Mouse (Mus musculus): ENCODE results near the gene Homez. TPM values are rescaled to one million over a fixed set of nuclear protein-coding genes. Genes with fewer than 3 reads are reported as not detected.

Homez gene
- total RNA-seq (2021): 10 to 100 TPM; 20.6 to 21.9 TPM
- long read RNA-seq, experiment 1, full-length matches to known transcripts: 21 of 35 reads
- long read RNA-seq, experiment 1, partial matches to known transcripts: 0 of 35 reads
- long read RNA-seq, experiment 1, other reads (novel, unspliced or antisense): 14 of 35 reads
- long read RNA-seq, experiment 2, full-length matches to known transcripts: 14 of 19 reads
- long read RNA-seq, experiment 2, partial matches to known transcripts: 0 of 19 reads
- long read RNA-seq, experiment 2, other reads (novel, unspliced or antisense): 5 of 19 reads

DNA sequence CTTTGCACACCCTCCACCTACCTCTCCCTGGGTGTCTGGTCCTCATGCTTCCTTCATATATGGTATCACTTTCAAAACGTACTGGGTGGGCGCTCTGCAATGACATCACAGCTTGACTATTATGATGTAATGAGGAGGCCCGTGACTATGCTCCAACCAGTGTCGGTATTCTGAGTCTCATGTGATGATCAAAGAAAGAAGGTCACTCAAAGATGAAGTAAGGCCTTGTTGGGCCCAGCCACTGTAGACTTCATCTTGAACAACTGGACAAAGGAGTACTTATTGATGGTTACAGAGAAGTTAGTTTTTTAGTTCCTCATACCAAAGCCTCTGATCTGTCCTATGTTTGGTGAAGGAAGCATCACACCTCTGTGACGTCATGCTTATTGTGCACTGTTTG is at the start of gene Homez:
TSS of gene Homez (minus strand) at position 101 of the 400 bp plus-strand sequence.
- DNase-seq (ENCODE audit: low spot score in 2 of 2): no peak

DNA sequence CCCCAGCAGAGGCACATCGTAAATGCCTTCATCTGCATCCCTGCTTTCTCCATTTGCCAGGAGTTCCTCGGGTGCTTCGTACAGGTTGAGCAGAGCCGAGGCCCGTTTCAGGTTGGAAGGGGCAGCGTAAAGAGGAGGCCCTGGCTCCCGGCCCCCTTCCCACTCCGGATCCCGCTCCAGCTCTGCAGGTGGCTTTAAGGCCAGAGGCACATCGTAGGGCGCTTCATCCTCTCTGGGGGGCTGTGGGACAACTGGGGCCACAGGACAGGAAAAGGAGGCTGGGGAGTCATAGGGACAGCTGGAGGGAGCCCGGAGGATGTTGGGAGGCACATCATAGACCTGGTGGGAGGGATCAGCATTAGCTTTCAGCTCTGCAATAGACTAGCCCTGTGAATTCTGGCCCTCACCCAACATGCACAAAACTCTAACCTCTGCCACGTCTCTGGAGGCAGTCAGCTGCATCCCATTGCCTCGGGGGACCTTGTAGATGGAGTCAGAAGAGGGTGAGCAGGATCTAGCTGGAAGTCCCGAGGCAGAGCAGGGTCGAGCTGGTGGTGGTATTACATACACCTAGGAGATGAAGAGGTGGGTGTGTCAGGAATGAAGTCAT is 49.4 kb upstream of the Homez start:
- no peak for DNase-seq (ENCODE audit: low spot score in 2 of 2)

- no peak for DNase-seq (ENCODE audit: low spot score in 2 of 2)
Observed at GRCm38 (mm10) chr14:54913343-54913742, 42.6 kb upstream of the Homez start.

DNA sequence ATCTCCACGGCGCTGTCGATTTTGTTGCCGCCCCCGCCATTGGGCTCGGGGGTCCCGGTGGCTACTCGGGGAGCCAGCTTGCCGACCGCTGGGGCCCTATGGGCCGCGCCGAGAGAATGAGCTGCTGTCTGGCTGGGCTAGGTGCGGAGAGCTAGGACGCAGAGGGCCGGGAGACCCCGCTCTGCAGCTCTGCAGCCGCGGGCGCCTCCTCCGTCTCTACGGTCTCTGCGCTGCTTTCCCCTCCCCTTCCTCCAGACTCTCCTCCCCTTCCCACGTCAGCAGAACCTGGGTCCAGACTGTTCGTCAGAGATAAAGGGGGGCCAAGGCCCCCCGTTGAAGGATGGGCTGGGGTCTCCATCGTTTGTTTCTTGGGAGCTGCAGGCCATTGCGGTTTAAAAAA is 42.1 kb upstream of the Homez start, which contains the start of gene Slc22a17:
TSS of gene Slc22a17 (minus strand) at position 247 of the 400 bp plus-strand sequence.
- DNase-seq (ENCODE audit: low spot score in 2 of 2): peak; percentile 80 to 87

DNA sequence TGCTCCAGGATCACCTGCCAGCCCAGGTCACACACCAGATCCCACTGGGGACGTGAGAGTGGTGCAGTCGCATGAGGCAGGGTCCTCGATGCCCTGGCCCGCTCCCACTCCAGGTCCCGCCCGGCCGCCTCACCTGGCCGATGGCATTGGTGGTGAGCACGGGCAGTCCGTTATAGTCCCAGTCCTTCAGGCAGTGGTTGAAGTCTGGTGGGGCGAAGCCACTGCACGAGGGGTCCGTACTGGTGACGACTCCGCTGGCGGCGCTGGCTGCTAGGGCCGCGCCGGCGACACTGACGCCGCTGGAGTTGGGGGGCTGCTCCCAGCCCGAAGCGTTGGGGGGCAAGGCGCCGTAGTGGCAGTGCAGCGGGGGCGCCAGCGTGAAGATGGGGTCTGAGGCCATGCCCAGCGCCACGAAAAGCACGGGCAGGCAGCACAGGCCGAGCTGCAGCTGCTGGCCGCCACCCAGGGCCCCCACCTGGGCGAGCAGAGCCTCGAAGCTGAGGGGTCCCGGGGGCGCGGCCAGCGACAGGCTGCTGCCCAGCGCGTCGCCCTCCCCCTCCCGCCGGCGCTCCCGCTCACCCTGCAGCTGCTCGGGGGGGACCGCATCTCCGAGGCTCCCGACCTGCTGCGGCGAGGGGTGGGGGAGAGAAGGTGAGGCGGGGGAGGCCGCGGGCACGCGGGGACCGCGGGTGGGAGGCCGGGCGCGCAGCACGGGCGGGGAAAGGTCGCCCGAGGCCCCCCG is 41.5 kb upstream of the Homez start:
- peak in 1 of 2 experiments; percentile 29 for DNase-seq (ENCODE audit: low spot score in 2 of 2)

DNA sequence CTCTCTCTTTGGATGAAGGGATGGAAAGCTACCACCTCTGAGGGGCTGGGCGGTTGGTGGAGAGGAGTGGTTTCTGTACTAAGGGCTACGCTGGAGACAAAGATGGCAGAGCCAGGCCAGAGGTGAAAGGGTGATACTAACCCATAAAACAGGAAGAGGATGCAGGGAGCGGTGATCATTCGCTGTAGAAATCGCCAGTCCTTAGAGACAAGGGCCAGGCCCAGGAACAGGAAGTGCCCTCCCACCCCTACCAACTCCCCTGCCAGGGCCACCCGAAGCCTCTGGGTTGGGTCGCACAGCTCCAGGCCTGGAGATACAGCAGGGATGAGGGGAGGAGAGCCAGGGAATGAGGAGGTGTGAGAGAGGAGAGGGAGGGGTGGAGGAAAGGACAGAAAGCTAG is 37.9 kb upstream of the Homez start:
- no peak for DNase-seq (ENCODE audit: low spot score in 2 of 2)

DNA sequence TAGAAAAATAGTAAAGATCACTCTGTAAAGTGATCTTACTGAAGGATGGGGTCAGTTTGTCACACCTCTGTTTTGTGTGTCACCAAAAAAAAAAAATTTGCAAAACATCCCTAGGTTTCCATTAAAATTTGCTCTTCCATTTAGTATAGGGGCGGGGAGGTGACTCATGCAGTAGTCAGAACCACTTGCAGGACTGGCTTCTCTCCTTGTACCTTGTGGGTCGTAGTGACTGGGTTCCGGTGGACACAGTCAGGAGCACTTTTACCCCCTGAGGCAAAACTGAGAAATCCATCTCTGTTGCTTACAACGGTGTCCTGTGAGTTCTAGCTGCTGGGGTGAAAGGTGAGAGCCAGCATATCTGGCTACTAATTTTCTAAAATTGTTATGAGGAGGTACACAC is 32.9 kb upstream of the Homez start:
- DNase-seq (ENCODE audit: low spot score in 2 of 2): no peak

DNA sequence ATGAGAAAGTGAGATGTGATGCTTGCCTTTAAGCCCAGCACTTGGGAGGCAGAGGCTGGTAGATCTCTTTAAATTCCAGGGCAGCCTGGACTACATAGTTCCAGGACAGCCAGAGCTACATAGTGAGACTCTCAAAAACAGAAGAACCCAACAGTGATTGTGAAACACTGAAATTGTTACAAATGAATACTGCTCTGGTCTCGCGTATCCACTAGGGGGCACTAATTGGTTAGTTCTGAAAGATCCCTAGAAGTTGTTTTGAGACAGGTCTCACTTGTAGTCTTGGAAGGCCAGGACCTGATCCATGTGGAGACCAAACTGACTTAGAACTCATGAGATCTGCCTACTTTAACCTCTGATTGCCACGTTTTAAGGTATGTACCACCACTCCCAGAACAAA is 29.6 kb upstream of the Homez start:
- peak; percentile 66 to 81 for DNase-seq (ENCODE audit: low spot score in 2 of 2)

- DNase-seq (ENCODE audit: low spot score in 2 of 2): no peak
Observed at GRCm38 (mm10) chr14:54897445-54897844, 26.7 kb upstream of the Homez start.

GRCm38 (mm10) chr14:54894296-54895151 is 23.8 kb upstream of the Homez start:
- DNase-seq (ENCODE audit: low spot score in 2 of 2): peak; percentile 34 to 54

- DNase-seq (ENCODE audit: low spot score in 2 of 2): peak; percentile 94 to 98
Observed at GRCm38 (mm10) chr14:54893651-54894181, 23.0 kb upstream of the Homez start.

- no peak for DNase-seq (ENCODE audit: low spot score in 2 of 2)
Observed at GRCm38 (mm10) chr14:54892200-54892599, 21.4 kb upstream of the Homez start, which contains the start of gene Pabpn1. TSS of gene Pabpn1 (plus strand) at chr14:54892500.

DNA sequence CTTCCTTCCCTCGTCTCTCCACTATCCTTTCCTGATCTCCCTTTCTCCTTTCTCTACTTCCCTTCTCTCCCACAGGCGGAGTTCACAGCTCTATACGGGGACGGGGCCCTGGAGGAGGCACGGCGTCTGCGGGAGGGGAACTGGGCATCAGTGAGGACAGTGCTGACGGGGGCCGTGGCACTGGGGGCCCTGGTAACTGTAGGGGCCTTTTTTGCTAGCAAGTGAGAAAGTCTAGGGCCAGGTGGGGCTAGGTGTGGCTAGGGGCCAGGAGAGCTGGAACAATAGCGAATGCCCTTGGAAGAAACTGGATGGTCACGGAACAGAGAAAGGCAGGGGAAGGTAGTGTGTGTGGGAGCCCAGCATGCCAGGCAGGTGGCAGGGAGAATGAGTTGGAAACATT is 14.5 kb upstream of the Homez start:
- DNase-seq (ENCODE audit: low spot score in 2 of 2): no peak

- no peak for DNase-seq (ENCODE audit: low spot score in 2 of 2)
Observed at GRCm38 (mm10) chr14:54884022-54884712, 13.4 kb upstream of the Homez start.

- peak; percentile 71 to 77 for DNase-seq (ENCODE audit: low spot score in 2 of 2)
Observed at GRCm38 (mm10) chr14:54883154-54884021, 12.6 kb upstream of the Homez start, which contains the start of the genes Bcl2l2 and Gm20521. TSS of gene Bcl2l2 (plus strand) at chr14:54883377. TSS of gene Gm20521 (plus strand) at chr14:54883441.

GRCm38 (mm10) chr14:54877048-54877715 is 6.4 kb upstream of the Homez start, which contains the start of gene Ppp1r3e:
TSS of gene Ppp1r3e (minus strand) at chr14:54877550.
- peak; percentile 51 to 74 for DNase-seq (ENCODE audit: low spot score in 2 of 2)

- DNase-seq (ENCODE audit: low spot score in 2 of 2): peak; percentile 87 to 95
Observed at GRCm38 (mm10) chr14:54876539-54877047, 5.8 kb upstream of the Homez start.

All from left cerebral cortex, adult 18-20 months (tissue).